Mouse (Mus musculus): ENCODE results near the gene Slc11a2.

GRCm38 (mm10) chr15:100456356-100456991 lies 31.6 kb upstream of the Slc11a2 start:
- no peak for TF ChIP-seq CTCF (IDR thresholded peaks at IDR 0.05; ENCODE audit: low read depth, low read length)
- no peak for TF ChIP-seq POLR2A (IDR thresholded peaks at IDR 0.05; ENCODE audit: borderline replicate concordance, low read depth, low read length)

Data from bone marrow macrophage, adult 2 months (primary cell).